Mouse (Mus musculus) adrenal gland, adult 8-10 months (tissue): ENCODE measurements around the gene Dab1. TPM values are rescaled to one million over a fixed set of nuclear protein-coding genes. Genes with fewer than 3 reads are reported as not detected.
A peak's percentile ranks its signal among the peaks of the same experiment; 100 is the strongest.

ENCODE experiments used
- DNase-seq: peaks from one replicate; pipeline ENCODE4 v3.0.0; 2022
- total RNA-seq, 4 experiments: library from RNA; stranded (reverse); gene quantifications; 2 replicates each; pipeline ENCODE4 v1.2.4; 2022

Gene Dab1
- total RNA-seq, 4 experiments from 2014 or later = 1.3 to 2.0 (median 1.8) TPM

DNA sequence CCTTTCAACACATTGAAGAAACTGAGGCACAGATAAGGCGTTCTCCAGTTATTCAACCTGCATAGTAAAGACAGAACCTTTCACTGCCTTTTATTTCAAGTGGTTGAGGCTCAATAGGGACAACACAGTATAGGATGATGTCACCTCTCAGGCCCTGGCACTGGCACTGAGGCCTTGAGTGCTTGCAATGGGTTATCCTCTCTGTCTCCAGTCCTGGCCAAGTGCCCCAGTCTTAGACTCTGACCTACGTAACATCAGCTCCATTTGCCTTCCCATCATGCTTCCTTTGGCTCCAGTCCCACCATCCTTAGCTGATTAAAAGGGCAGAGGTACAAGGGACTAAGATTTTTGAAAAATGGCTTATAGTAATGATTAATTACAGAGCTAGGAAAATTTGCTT is 220.4 kb downstream of the Dab1 start:
- peak; percentile 16 for DNase-seq

DNA sequence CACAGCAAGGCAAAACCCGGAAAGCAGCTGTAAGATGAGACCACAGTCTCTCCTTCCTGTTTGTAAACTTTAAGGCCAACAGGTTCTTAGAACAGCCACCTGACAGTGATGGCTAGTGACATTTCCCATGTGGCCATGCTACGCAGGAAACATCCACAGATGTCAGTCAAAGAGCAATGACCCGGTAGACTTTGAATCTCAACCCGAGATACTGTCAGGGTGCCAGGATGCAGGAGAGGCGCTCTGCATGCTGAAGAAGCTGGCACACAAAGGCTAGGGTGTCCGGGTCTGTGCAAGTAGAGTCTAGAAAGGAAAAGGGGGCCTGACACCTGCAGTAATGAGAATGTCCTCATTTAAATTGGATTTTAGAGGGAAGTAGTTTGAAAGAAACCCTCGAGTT is 222.0 kb downstream of the Dab1 start:
- DNase-seq = no peak

DNA sequence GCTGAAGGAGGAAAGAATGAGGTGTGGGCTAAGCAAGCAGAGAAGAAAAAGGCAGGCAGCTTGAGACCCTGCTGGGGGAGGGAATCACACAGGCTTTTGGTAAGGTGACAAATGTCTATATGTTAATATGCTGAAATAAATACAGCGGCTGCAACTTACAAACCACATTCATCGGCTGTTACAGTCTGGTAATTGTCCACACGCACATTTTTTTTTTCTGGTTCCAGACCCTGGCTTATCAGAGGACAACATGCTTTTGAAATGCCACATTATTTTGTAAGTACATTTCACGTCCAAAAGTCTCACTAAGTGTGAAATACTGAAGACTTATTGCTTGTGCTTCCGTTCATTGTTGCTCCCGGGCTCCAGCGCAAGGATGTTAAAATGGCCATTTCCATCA is 225.5 kb downstream of the Dab1 start:
- DNase-seq = no peak

DNA sequence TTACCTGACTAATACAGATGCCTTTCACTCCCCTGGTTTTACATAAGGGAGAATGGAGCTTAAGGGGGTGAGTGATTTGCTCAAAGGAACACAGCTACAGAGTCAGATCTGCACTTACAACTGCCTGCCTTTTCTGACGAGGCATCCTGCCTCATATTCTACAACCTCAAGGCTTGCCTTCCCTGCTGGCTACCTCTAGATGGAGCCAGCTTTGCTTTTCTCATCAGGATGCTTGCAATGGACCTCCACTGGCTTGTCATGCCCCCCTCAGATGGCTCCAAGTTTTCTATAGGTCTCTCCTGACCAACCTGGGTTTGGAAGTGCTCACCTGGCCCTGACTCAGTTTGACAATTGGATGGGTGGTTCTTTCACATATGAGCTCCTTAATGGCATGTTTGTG is 238.0 kb downstream of the Dab1 start:
- DNase-seq = no peak

DNA sequence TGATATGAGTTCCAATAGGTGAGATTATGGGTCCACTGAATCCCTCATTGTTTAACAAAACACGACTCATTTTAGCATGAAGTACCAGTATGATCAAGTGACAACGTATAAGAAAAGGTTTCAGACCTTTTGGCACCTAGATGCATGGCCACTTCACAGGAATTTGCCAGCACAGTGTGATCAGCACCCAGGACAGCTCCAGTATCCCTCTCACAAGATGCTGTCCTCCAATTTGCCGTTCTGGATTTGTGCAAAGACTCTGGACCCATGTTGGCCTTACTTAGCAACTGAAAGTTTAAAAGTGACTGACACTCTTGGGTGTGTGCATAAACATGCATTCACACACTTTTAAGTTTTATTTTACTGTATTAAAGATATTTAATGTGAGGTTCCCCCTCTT is 256.4 kb downstream of the Dab1 start:
- DNase-seq = no peak

- no peak for DNase-seq
Observed at GRCm38 (mm10) chr4:103878841-103879240, 259.7 kb downstream of the Dab1 start.

- no peak for DNase-seq
Observed at GRCm38 (mm10) chr4:103881641-103882040, 262.5 kb downstream of the Dab1 start.

DNA sequence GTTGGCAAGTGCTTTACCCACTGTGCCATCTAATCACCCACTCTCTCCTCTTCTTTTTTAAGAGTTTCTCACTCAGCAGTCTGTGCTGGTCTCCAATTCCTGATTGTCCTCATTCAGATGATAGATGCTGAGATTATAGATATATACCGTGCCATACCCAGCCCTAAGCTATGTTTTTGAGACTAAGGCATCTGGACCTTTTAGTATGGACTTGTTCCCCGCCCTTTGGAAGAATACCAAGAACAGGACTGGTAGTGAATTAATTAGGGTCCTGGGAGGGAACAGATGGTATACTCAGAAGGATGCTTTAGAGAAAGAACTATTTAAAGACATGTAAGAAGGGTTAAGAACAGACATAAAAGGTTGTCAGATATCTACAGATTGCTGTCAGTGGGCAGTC is 268.9 kb downstream of the Dab1 start:
- no peak for DNase-seq

GRCm38 (mm10) chr4:103889110-103889509 is 270.0 kb downstream of the Dab1 start:
- no peak for DNase-seq

GRCm38 (mm10) chr4:103896806-103897205 is 277.6 kb downstream of the Dab1 start:
- no peak for DNase-seq

- no peak for DNase-seq
Observed at GRCm38 (mm10) chr4:103897702-103898101, 278.5 kb downstream of the Dab1 start.

GRCm38 (mm10) chr4:103911441-103911840 is 292.3 kb downstream of the Dab1 start:
- DNase-seq = no peak

GRCm38 (mm10) chr4:103912071-103912470 is 292.9 kb downstream of the Dab1 start:
- no peak for DNase-seq

DNA sequence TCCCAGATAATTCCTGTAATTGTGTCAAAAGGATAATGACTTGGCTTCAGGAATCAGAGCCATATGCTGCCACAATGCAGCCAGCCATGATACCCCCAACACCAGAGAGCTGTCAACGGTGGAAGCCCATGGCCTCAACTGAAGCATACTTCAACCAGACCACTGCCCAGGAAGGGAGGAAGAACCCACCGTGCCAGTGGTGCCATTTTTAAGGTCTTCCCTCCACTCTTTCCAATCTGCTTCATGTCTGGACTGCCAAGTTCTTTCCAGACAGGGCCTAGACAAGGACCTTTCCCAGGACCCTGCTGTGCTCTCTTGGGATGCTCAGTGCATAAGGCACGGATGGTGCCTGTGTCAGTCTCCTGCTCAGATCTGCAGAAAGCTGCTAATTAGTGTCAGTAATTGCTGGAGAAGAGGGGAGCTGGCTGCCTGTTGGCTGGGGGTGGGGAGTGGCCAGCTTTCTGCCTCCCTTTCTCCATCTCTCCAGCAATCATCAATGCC is 303.3 kb downstream of the Dab1 start:
- no peak for DNase-seq

DNA sequence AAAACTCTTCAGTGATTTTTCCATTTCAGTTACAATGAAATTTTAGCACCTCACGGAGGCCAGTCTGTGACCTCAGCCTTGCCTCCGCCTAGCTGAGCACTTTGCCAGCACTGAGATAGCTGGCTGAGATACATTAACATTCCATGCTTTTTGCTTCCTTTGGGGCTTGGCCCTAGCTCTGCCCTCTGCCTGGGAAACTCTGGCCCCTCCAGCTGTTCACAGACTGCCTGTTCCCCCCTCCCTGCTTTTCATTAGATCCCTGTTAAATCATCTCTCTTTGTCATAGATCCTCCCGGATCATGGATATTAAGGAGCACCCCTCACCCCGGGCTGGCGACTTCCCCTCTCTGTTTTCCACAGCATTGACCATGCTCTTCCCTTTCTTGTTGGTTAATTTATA is 307.5 kb downstream of the Dab1 start:
- DNase-seq = no peak

DNA sequence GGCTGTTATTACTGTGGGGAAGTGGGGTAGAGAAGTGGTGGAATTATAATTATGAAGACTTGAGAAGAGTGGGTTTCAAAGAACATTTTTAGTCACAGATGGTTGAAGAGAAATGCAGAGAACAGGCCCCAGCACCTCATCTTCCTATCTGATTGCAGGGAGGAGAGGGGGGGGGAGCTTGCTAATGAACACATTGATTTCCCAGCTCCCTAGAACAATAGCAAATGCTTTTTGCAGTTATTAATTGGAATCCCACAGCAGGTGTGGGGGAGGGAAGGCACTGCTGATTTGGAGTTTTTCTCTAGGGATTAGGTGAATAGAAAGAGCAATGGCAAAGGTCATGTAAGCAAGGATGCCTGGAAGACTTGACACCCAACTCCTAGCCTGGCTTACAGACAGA is 310.5 kb downstream of the Dab1 start:
- no peak for DNase-seq

- DNase-seq = no peak
Observed at GRCm38 (mm10) chr4:103934364-103934763, 315.2 kb downstream of the Dab1 start.

DNA sequence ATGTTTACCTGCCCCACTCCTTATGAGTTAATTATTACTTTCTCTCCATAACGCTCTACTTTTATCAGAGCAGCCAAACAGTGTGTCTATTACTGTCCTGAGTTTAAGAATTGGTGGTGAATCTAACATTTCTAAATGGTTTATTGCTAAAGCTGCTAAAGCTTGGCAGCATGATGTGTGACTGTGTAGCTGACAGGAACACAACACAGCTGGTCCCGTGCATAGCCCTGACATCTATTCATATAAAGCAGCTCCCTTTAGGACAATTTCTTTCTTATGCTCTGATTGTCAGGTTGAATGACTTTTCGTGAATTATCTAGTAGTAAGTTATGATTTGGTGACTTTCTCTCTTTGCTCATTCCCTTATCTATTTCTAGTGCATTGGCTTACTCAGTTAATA is 329.1 kb downstream of the Dab1 start:
- DNase-seq = no peak

DNA sequence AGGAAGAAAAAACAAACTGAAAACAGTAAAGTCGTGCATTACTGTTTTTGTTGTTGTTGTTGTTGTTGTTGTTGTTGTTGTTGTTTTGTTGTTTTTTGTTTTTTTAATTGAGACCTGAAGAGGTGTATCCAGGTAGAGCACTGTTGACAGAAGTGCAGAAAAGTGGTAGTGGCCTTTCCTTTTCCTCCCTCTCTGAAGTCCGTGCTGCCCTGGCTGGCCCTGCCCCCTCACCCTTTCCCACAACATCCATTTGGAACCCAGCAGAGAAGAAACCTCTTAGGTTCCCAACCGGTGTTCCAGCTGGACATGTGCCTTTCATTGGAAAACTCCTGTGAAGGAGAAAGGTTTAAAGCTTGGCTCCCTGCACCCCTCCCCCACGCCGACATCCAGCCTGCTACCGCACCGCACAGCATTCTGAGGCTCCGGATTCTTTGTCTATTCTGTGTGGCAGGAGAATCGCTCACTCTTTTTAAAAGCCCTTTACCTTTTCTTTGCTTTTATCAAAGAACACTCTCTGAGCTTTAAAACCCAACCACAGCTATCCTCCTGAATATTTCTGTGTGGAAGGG is 334.6 kb downstream of the Dab1 start:
- no peak for DNase-seq

DNA sequence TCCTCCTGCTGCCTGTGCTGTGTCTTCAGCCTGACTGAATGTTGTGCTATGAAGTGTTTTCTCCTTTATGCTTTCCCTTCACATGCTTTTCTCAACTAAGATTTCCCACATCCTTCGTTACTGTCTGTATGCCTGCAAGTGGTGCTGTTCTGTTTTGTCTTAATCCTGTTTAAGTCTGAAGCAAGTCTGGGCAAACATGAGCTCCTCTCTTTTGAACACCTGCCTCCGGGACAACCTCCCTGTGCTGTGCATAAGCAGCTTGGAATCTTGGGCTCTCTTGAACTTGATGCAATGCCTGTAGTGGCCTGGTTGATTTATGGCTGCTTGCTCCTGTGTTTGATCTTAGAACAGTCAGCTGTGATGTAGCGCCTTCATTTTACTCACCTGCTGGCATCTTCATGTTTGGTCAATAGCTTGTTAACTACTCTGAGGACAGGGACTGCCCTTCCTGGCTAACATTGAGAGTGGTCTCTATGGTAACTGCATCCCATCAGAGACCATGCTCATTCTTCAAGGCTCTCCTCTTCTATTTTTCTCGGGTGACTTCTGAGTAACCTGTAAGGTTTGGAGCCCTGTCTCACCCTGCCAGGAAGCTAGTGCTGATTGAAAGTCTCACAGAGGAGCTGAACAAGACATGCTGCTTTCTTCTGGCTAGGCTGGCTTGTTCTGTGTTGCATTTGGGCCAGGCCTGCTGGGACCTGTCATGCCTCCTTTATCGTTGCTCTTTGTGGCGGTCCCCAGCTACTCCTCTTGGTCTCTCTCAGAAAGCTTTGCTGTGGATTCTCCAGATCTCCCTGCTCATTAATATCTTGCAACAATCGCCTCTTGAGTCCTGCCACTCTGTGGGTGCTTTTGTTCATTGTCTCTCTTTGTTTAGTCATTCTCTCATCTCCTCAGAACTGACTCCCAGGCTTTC is 342.2 kb downstream of the Dab1 start:
- no peak for DNase-seq

DNA sequence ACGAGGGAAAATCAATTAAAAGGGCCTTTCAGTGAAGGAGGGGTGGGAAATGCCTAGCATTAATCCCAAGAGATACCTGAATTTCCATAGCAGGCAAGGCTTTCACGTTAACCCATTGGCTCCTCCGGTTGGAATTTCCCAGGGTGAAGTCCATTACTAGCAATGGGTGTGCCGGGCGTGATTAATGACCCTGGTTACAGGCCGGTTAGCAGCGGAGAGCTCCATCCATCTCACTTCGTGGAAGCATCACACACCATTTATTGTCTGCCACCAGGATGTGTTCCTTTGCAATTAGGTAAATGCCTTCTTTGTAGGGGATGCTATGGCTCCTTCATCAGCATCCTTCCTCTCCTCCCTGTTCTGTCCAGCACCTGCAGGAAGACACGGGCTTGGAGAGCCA is 350.7 kb downstream of the Dab1 start:
- DNase-seq = no peak

DNA sequence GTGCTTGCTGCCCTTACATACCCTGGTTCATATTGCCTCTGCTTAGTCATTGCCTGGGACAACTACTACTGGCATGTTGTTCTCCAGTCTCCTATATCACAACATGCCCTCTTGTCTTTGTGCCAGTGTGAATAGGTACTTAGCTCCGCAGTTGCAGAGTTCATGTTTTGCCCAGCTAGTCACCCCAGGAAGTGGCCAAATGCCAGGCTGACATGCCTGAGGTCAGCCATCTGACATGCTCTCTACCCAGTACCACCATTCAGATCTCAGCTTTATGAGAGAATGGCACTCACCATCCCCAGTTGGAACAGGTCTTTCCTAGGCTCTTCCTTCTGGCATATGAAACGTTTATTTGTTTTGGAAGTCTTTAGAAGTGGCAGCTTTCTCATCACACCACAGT is 355.4 kb downstream of the Dab1 start:
- DNase-seq = no peak

GRCm38 (mm10) chr4:103974946-103975345 is 355.8 kb downstream of the Dab1 start:
- no peak for DNase-seq

- no peak for DNase-seq
Observed at GRCm38 (mm10) chr4:103993884-103994283, 374.7 kb downstream of the Dab1 start.
